Mouse (Mus musculus) intestine, embryonic 16.5 days (tissue): ENCODE results near the gene Fam19a2. TPM values are rescaled to one million over a fixed set of nuclear protein-coding genes. Genes with fewer than 3 reads are reported as not detected.

Experiments used
- ATAC-seq: fragments of 200-750 bp; cut with Nextera tagmentation; 2 replicates; pipeline ENCODE4 v1.8.0; 2017; ENCODE audit warnings: moderate TSS enrichment, moderate library complexity
- H3K27ac ChIP-seq: fragments of 300-500 bp; sonication (generic); 2 replicates; pipeline ENCODE4 v1.5.1; 2014; ENCODE audit warnings: mild to moderate bottlenecking, low read length
- H3K27me3 ChIP-seq: fragments of 300-500 bp; sonication (generic); replicated peaks from 2 replicates; pipeline ENCODE4 v1.6.1; 2014; ENCODE audit warnings: low read length, control low read depth, mixed read lengths; ENCODE audit not compliant: control insufficient read depth, insufficient read depth
- H3K36me3 ChIP-seq: fragments of 300-500 bp; sonication (generic); 2 replicates; pipeline ENCODE4 v1.6.1; 2014; ENCODE audit warnings: low read length, control low read depth; ENCODE audit not compliant: control insufficient read depth, insufficient read depth
- H3K4me1 ChIP-seq: fragments of 300-500 bp; sonication (generic); 2 replicates; pipeline ENCODE4 v1.6.1; 2014; ENCODE audit warnings: low read length, control low read depth, mixed read lengths; ENCODE audit not compliant: control insufficient read depth, insufficient read depth
- H3K4me2 ChIP-seq: fragments of 300-500 bp; sonication (generic); 2 replicates; pipeline ENCODE4 v1.6.1; 2014; ENCODE audit warnings: low read depth, low read length, control low read depth
- H3K4me3 ChIP-seq: fragments of 300-500 bp; sonication (generic); 2 replicates; pipeline ENCODE4 v1.5.1; 2014; ENCODE audit warnings: mild to moderate bottlenecking, low read length
- H3K9ac ChIP-seq: fragments of 300-500 bp; sonication (generic); 2 replicates; pipeline ENCODE4 v1.6.1; 2014; ENCODE audit warnings: low read depth, low read length
- H3K9me3 ChIP-seq: fragments of 300-500 bp; sonication (generic); 2 replicates; pipeline ENCODE4 v1.6.1; 2016; ENCODE audit warnings: low read length, control low read depth; ENCODE audit not compliant: control insufficient read depth
- WGBS: fragments of 180-500 bp; shearing (Covaris S2); extraction: QIAGEN DNeasy Blood & Tissue Kit; methylation state at CpG from one replicate; pipeline ENCODE4 v1.1.7; 2014; 5-methylcytosine and 5-hydroxymethylcytosine counted together
- polyA plus RNA-seq: library from polyadenylated mRNA; unstranded; fragments of >200 nt; fragmentation: Nextera tagmentation; extraction: Ambion mirVana; gene quantifications from 2 replicates; pipeline ENCODE4 v1.2.1, GENCODE M21; 2015

Gene Fam19a2
- polyA plus RNA-seq, 1 experiment from 2014 or later, result 1.7 TPM

GRCm38 (mm10) chr10:123418616-123419173, 154.9 kb downstream of the Fam19a2 start:
- no peaks in the 10 kb centered on the region for H3K4me1 ChIP-seq
- ATAC-seq, result no peak
- no peak overlapping the region for H3K27ac ChIP-seq
- no peaks in the 10 kb centered on the region for H3K9me3 ChIP-seq
- H3K4me3 ChIP-seq, result no peak overlapping the region
- H3K9ac ChIP-seq, result no peak overlapping the region
- no peaks in the 10 kb centered on the region for H3K36me3 ChIP-seq
- WGBS, result 35% methylated on average over 7 of the region's 7 CpGs
- no peaks in the 10 kb centered on the region for H3K27me3 ChIP-seq
- no peak overlapping the region for H3K4me2 ChIP-seq

- H3K27me3 ChIP-seq, result no peaks in the 10 kb centered on the region
- H3K27ac ChIP-seq, result no peak overlapping the region
- H3K9ac ChIP-seq, result no peak overlapping the region
- H3K4me1 ChIP-seq, result no peaks in the 10 kb centered on the region
- H3K4me2 ChIP-seq, result no peak overlapping the region
- no peaks in the 10 kb centered on the region for H3K9me3 ChIP-seq
- no peak overlapping the region for H3K4me3 ChIP-seq
- H3K36me3 ChIP-seq, result no peaks in the 10 kb centered on the region
- ATAC-seq, result no peak
- WGBS, result 88% methylated on average over 1 of the region's 1 CpGs
Measured at GRCm38 (mm10) chr10:123420249-123420648, 156.5 kb downstream of the Fam19a2 start.

- H3K4me2 ChIP-seq, result no peak overlapping the region
- no peak overlapping the region for H3K9ac ChIP-seq
- no peak overlapping the region for H3K27ac ChIP-seq
- H3K4me3 ChIP-seq, result no peak overlapping the region
- H3K36me3 ChIP-seq, result no peaks in the 10 kb centered on the region
- no peaks in the 10 kb centered on the region for H3K4me1 ChIP-seq
- H3K27me3 ChIP-seq, result no peaks in the 10 kb centered on the region
- ATAC-seq, result no peak
- H3K9me3 ChIP-seq, result no peaks in the 10 kb centered on the region
- WGBS, result 86% methylated on average over 3 of the region's 3 CpGs
Measured at GRCm38 (mm10) chr10:123424482-123424881, 160.7 kb downstream of the Fam19a2 start.

- Histone ChIP-seq H3K27ac (no peak overlapping the region), H3K4me3 (no peak overlapping the region), H3K4me2 (no peak overlapping the region), H3K9me3 (no peaks in the 10 kb centered on the region), H3K4me1 (no peaks in the 10 kb centered on the region), H3K9ac (no peak overlapping the region), H3K36me3 (no peaks in the 10 kb centered on the region), H3K27me3 (no peaks in the 10 kb centered on the region)
- 76% methylated on average over 8 of the region's 8 CpGs for WGBS
- no peak for ATAC-seq
Measured at GRCm38 (mm10) chr10:123426527-123427363, 162.9 kb downstream of the Fam19a2 start.

- Histone ChIP-seq H3K4me3 (no peak overlapping the region), H3K4me1 (no peaks in the 10 kb centered on the region), H3K27ac (no peak overlapping the region), H3K36me3 (no peaks in the 10 kb centered on the region), H3K4me2 (no peak overlapping the region), H3K9ac (no peak overlapping the region), H3K27me3 (no peaks in the 10 kb centered on the region), H3K9me3 (no peaks in the 10 kb centered on the region)
- no peak for ATAC-seq
- 71% methylated on average over 5 of the region's 5 CpGs for WGBS
Measured at GRCm38 (mm10) chr10:123431569-123431968, 167.8 kb downstream of the Fam19a2 start.

GRCm38 (mm10) chr10:123437576-123437975, 173.8 kb downstream of the Fam19a2 start:
- H3K9me3 ChIP-seq, result no peaks in the 10 kb centered on the region
- no peak for ATAC-seq
- H3K9ac ChIP-seq, result no peak overlapping the region
- H3K27ac ChIP-seq, result no peak overlapping the region
- 77% methylated on average over 4 of the region's 4 CpGs for WGBS
- no peaks in the 10 kb centered on the region for H3K36me3 ChIP-seq
- H3K4me2 ChIP-seq, result no peak overlapping the region
- H3K27me3 ChIP-seq, result no peaks in the 10 kb centered on the region
- H3K4me1 ChIP-seq, result no peaks in the 10 kb centered on the region
- H3K4me3 ChIP-seq, result no peak overlapping the region

GRCm38 (mm10) chr10:123456800-123457199, 193.0 kb downstream of the Fam19a2 start:
- H3K4me2 ChIP-seq, result no peak overlapping the region
- WGBS, result 83% methylated on average over 1 of the region's 1 CpGs
- H3K27me3 ChIP-seq, result no peaks in the 10 kb centered on the region
- H3K9me3 ChIP-seq, result no peaks in the 10 kb centered on the region
- ATAC-seq, result no peak
- no peak overlapping the region for H3K4me3 ChIP-seq
- H3K4me1 ChIP-seq, result no peaks in the 10 kb centered on the region
- H3K9ac ChIP-seq, result no peak overlapping the region
- no peak overlapping the region for H3K27ac ChIP-seq
- H3K36me3 ChIP-seq, result no peaks in the 10 kb centered on the region

GRCm38 (mm10) chr10:123460466-123460865, 196.7 kb downstream of the Fam19a2 start:
- Histone ChIP-seq H3K36me3 (no peaks in the 10 kb centered on the region), H3K9ac (no peak overlapping the region)
- WGBS, result 57% methylated on average over 5 of the region's 5 CpGs

GRCm38 (mm10) chr10:123462305-123462704, 198.5 kb downstream of the Fam19a2 start:
- no peaks in the 10 kb centered on the region for H3K36me3 ChIP-seq
- no peak overlapping the region for H3K27ac ChIP-seq
- H3K4me1 ChIP-seq, result no peaks in the 10 kb centered on the region
- no peak overlapping the region for H3K9ac ChIP-seq
- no peak overlapping the region for H3K4me3 ChIP-seq
- no peaks in the 10 kb centered on the region for H3K9me3 ChIP-seq
- WGBS, result 77% methylated on average over 3 of the region's 3 CpGs
- ATAC-seq, result no peak
- no peaks in the 10 kb centered on the region for H3K27me3 ChIP-seq
- H3K4me2 ChIP-seq, result no peak overlapping the region

More at GRCm38 (mm10) chr10:123460466-123460865, 196.7 kb downstream of the Fam19a2 start:
- Histone ChIP-seq H3K4me2 (no peak overlapping the region), H3K27me3 (no peaks in the 10 kb centered on the region), H3K4me1 (no peaks in the 10 kb centered on the region), H3K4me3 (no peak overlapping the region), H3K9me3 (no peaks in the 10 kb centered on the region), H3K27ac (no peak overlapping the region)
- ATAC-seq, result no peak
